13 mouse cellular contexts compared by ENCODE assay signal in the genomic region with DNA sequence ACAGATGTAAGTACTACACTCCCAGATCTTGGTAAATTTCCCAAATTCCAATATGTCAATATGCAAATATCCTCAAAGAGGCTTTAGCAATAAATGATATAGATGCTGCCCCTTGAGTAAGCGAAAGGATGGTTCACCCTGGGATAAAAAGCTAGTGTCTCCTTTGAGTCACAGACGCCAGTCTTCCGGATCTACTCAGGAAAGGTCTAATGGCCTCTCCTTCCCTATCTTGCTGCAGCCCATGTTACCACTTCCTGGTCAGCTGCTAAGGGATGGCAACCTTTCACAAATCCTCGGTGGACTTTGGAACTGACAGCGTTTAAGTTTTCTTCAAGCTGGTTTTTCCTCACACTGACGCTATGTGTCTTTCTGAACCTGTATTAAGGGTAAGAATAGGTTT. TPM values are rescaled to one million over a fixed set of nuclear protein-coding genes. Genes with fewer than 3 reads are reported as not detected.
DNase-seq lines count a peak whose midpoint lies in the region; ATAC-seq and TF ChIP-seq lines count a peak whose summit lies in the region.
"Had no signal": no experiment of that assay in that cellular context is flagged by ENCODE, and none has a peak within 500 bp of the region (broad histone marks: within the 10 kb centered on the region; RNA-seq: fewer than 3 reads in every experiment).

No protein-coding gene starts in this region.

- H3K4me1 ChIP-seq in heart, embryonic 15.5 days (replicated peaks), result peaks cover 17% of the 10 kb centered on the region
- H3K4me1 ChIP-seq in lung, embryonic 15.5 days, result peaks cover 15% of the 10 kb centered on the region
- H3K4me1 ChIP-seq in liver, postnatal 0 days (ENCODE audit: insufficient read depth), result peaks cover 17% of the 10 kb centered on the region
- peaks cover 22% of the 10 kb centered on the region for H3K4me1 ChIP-seq in stomach, embryonic 16.5 days (ENCODE audit: control insufficient read depth, insufficient read depth, low read length)

- TF ChIP-seq CTCF in liver, postnatal 0 days (IDR thresholded peaks at IDR 0.05; ENCODE audit: low read depth), result no peak

- ATAC-seq in heart, embryonic 15.5 days (replicated peaks; ENCODE audit: insufficient number of reproducible peaks, insufficient read depth, low FRiP score, low read depth), result no peak
- ATAC-seq in lung, embryonic 15.5 days (ENCODE audit: borderline replicate concordance, extremely low read depth, low FRiP score, low TSS enrichment), result no peak
- peak; percentile 33; the same call in 1 of the 2 replicates for ATAC-seq in liver, postnatal 0 days
- ATAC-seq in stomach, embryonic 16.5 days (ENCODE audit: insufficient read depth, low FRiP score), result peak; percentile 37; the same call in 1 of the 2 replicates
- ATAC-seq: midbrain, embryonic 16.5 days had no signal

- 67% methylated on average over 6 of the region's 6 CpGs for WGBS in heart, embryonic 15.5 days
- WGBS in lung, embryonic 15.5 days, result 74% methylated on average over 6 of the region's 6 CpGs
- WGBS in liver, postnatal 0 days (ENCODE audit: insufficient replicate concordance), result 37% methylated on average over 6 of the region's 6 CpGs
- 61% methylated on average over 6 of the region's 6 CpGs for WGBS in stomach, embryonic 16.5 days

- H3K9ac ChIP-seq in heart, embryonic 15.5 days, result no peak overlapping the region
- no peak overlapping the region for H3K9ac ChIP-seq in lung, embryonic 15.5 days
- H3K9ac ChIP-seq in liver, postnatal 0 days (replicated peaks), result no peak overlapping the region; the same call in 1 of the 2 replicates
- no peak overlapping the region for H3K9ac ChIP-seq in stomach, embryonic 16.5 days (ENCODE audit: low read length)
- H3K9ac ChIP-seq: hindbrain, embryonic 12.5 days had no signal

- H3K27me3 ChIP-seq in heart, embryonic 15.5 days, result no peaks in the 10 kb centered on the region
- H3K27me3 ChIP-seq in lung, embryonic 15.5 days, result no peaks in the 10 kb centered on the region
- no peaks in the 10 kb centered on the region for H3K27me3 ChIP-seq in liver, postnatal 0 days (ENCODE audit: insufficient read depth, low read length)
- no peaks in the 10 kb centered on the region for H3K27me3 ChIP-seq in stomach, embryonic 16.5 days (ENCODE audit: control insufficient read depth, insufficient read depth, low read length)
- H3K27me3 ChIP-seq: hindbrain, embryonic 12.5 days had no signal

- H3K36me3 ChIP-seq in heart, embryonic 15.5 days, result no peaks in the 10 kb centered on the region; the same call in 1 of the 2 replicates
- H3K36me3 ChIP-seq in lung, embryonic 15.5 days, result no peaks in the 10 kb centered on the region
- H3K36me3 ChIP-seq in liver, postnatal 0 days (replicated peaks; ENCODE audit: insufficient read depth, low read length), result no peaks in the 10 kb centered on the region; the same call in 1 of the 2 replicates
- no peaks in the 10 kb centered on the region for H3K36me3 ChIP-seq in stomach, embryonic 16.5 days (ENCODE audit: control insufficient read depth, insufficient read depth, low read length)
- H3K36me3 ChIP-seq: hindbrain, embryonic 12.5 days had no signal

- H3K4me3 ChIP-seq in heart, embryonic 15.5 days, result no peak overlapping the region
- no peak overlapping the region for H3K4me3 ChIP-seq in lung, embryonic 15.5 days
- no peak overlapping the region for H3K4me3 ChIP-seq in liver, postnatal 0 days (ENCODE audit: low read depth, low read length)
- no peak overlapping the region for H3K4me3 ChIP-seq in stomach, embryonic 16.5 days (replicated peaks; ENCODE audit: low read length)
- H3K4me3 ChIP-seq: hindbrain, embryonic 12.5 days had no signal

- H3K9me3 ChIP-seq in heart, embryonic 15.5 days (replicated peaks), result no peaks in the 10 kb centered on the region
- H3K9me3 ChIP-seq in lung, embryonic 15.5 days, result no peaks in the 10 kb centered on the region
- H3K9me3 ChIP-seq in liver, postnatal 0 days (ENCODE audit: low read length), result no peaks in the 10 kb centered on the region
- no peaks in the 10 kb centered on the region for H3K9me3 ChIP-seq in stomach, embryonic 16.5 days (replicated peaks; ENCODE audit: control insufficient read depth, low read length)
- H3K9me3 ChIP-seq: hindbrain, embryonic 12.5 days had no signal

- H3K4me2 ChIP-seq in heart, embryonic 15.5 days, result no peak overlapping the region
- H3K4me2 ChIP-seq in lung, embryonic 15.5 days, result peak overlapping the region; percentile 14; the same call in 1 of the 2 replicates
- H3K4me2 ChIP-seq in liver, postnatal 0 days (ENCODE audit: low read depth, low read length), result no peak overlapping the region
- H3K4me2 ChIP-seq in stomach, embryonic 16.5 days (ENCODE audit: low read depth, low read length), result no peak overlapping the region
- H3K4me2 ChIP-seq: hindbrain, embryonic 12.5 days had no signal

- TF ChIP-seq EP300 in liver, postnatal 0 days (IDR thresholded peaks at IDR 0.05; ENCODE audit: low read depth), result no peak; the same call in 1 of the 2 replicates

- DNase-seq in heart, adult 9 months (ENCODE audit: low spot score in 2 of 2), result no peak
- no peak for DNase-seq in lung, postnatal 4 days
- no peak for DNase-seq in liver, postnatal 0 days
- no peak for DNase-seq in right cerebral cortex, postnatal 4 days
- no peak for DNase-seq in neural tube, embryonic 10.5 days (ENCODE audit: extremely low spot score, low spot score)
- DNase-seq: adrenal gland, adult 8-10 months; left cerebral cortex, postnatal 4 days; spleen, adult 18-20 months had no signal

- H3K27ac ChIP-seq in heart, embryonic 15.5 days, result peak overlapping the region; percentile 44; the same call in 1 of the 2 replicates
- peak overlapping the region; percentile 62 for H3K27ac ChIP-seq in lung, embryonic 15.5 days
- H3K27ac ChIP-seq in liver, postnatal 0 days (ENCODE audit: low read depth), result peak overlapping the region; percentile 74; the same call in 1 of the 2 replicates
- H3K27ac ChIP-seq in stomach, embryonic 16.5 days (ENCODE audit: low read length), result peak overlapping the region; percentile 95
- H3K27ac ChIP-seq: hindbrain, embryonic 12.5 days had no signal

RNA-seq across cellular contexts. Expression of gene Rab27a, which starts 24.0 kb away (rescaled TPM):
- polyA plus RNA-seq in heart, embryonic 15.5 days (2015; fragmentation: Nextera tagmentation; extraction: Ambion mirVana), result 3.7 and 7.8 TPM in 2 replicates
- 8.8 and 10.1 TPM in 2 replicates for polyA plus RNA-seq in lung, embryonic 15.5 days (2015; fragmentation: Nextera tagmentation; extraction: Ambion mirVana)
- polyA plus RNA-seq in liver, postnatal 0 days (2015; fragmentation: Nextera tagmentation; extraction: Ambion mirVana), result 5.7 and 7.0 TPM in 2 replicates
- 23.3 and 27.7 TPM in 2 replicates for polyA plus RNA-seq in stomach, embryonic 16.5 days (2015; fragmentation: Nextera tagmentation; extraction: Ambion mirVana)

RNA-seq across cellular contexts. Expression of gene Pigb, which starts 28.5 kb away (rescaled TPM):
- polyA plus RNA-seq in heart, embryonic 15.5 days (2015; fragmentation: Nextera tagmentation; extraction: Ambion mirVana), result 4.7 and 8.0 TPM in 2 replicates
- polyA plus RNA-seq in lung, embryonic 15.5 days (2015; fragmentation: Nextera tagmentation; extraction: Ambion mirVana), result 9.5 and 12.7 TPM in 2 replicates
- 2.9 and 3.1 TPM in 2 replicates for polyA plus RNA-seq in liver, postnatal 0 days (2015; fragmentation: Nextera tagmentation; extraction: Ambion mirVana)
- polyA plus RNA-seq in stomach, embryonic 16.5 days (2015; fragmentation: Nextera tagmentation; extraction: Ambion mirVana), result 15.6 and 18.7 TPM in 2 replicates

RNA-seq across cellular contexts. Expression of gene Khdc3, which starts 32.9 kb away (rescaled TPM):
- polyA plus RNA-seq in heart, embryonic 15.5 days (2015; fragmentation: Nextera tagmentation; extraction: Ambion mirVana), result not detected in 2 replicates
- 0.09 TPM in 1 of 2 replicates, not detected in the other for polyA plus RNA-seq in lung, embryonic 15.5 days (2015; fragmentation: Nextera tagmentation; extraction: Ambion mirVana)
- 0.14 TPM in 1 of 2 replicates, not detected in the other for polyA plus RNA-seq in liver, postnatal 0 days (2015; fragmentation: Nextera tagmentation; extraction: Ambion mirVana)
- 0.10 and 0.40 TPM in 2 replicates for polyA plus RNA-seq in stomach, embryonic 16.5 days (2015; fragmentation: Nextera tagmentation; extraction: Ambion mirVana)

RNA-seq across cellular contexts. Expression of gene Gm20509, which starts 33.6 kb away (rescaled TPM):
- not detected in 2 replicates for polyA plus RNA-seq in heart, embryonic 15.5 days (2015; fragmentation: Nextera tagmentation; extraction: Ambion mirVana)
- polyA plus RNA-seq in lung, embryonic 15.5 days (2015; fragmentation: Nextera tagmentation; extraction: Ambion mirVana), result not detected in 2 replicates
- polyA plus RNA-seq in liver, postnatal 0 days (2015; fragmentation: Nextera tagmentation; extraction: Ambion mirVana), result not detected in 2 replicates
- not detected in 2 replicates for polyA plus RNA-seq in stomach, embryonic 16.5 days (2015; fragmentation: Nextera tagmentation; extraction: Ambion mirVana)
- polyA plus RNA-seq: hindbrain, embryonic 12.5 days; midbrain, embryonic 16.5 days had no signal

RNA-seq across cellular contexts. Expression of gene Rsl24d1, which starts 44.5 kb away (rescaled TPM):
- 77.1 and 79.6 TPM in 2 replicates for polyA plus RNA-seq in heart, embryonic 15.5 days (2015; fragmentation: Nextera tagmentation; extraction: Ambion mirVana)
- polyA plus RNA-seq in lung, embryonic 15.5 days (2015; fragmentation: Nextera tagmentation; extraction: Ambion mirVana), result 98.4 and 108 TPM in 2 replicates
- polyA plus RNA-seq in liver, postnatal 0 days (2015; fragmentation: Nextera tagmentation; extraction: Ambion mirVana), result 39.0 and 41.4 TPM in 2 replicates
- 85.1 and 90.5 TPM in 2 replicates for polyA plus RNA-seq in stomach, embryonic 16.5 days (2015; fragmentation: Nextera tagmentation; extraction: Ambion mirVana)

Comparison
In these comparisons a context has a peak if more than half of its experiments do, and no peak if none do; other contexts are left out.
1. ATAC-seq: peak in liver, postnatal 0 days (single experiment) and stomach, embryonic 16.5 days (single experiment); none in heart, embryonic 15.5 days (single experiment) and lung, embryonic 15.5 days (single experiment).
2. H3K27ac ChIP-seq: peak in every context shown above with its lines; median percentile 95 in stomach, embryonic 16.5 days; 74 in liver, postnatal 0 days; 62 in lung, embryonic 15.5 days; 44 in heart, embryonic 15.5 days.